Mouse (Mus musculus) B cell, adult (primary cell): ENCODE data around the gene Cyp51. TPM values are rescaled to one million over a fixed set of nuclear protein-coding genes. Genes with fewer than 3 reads are reported as not detected.

Experiments
- total RNA-seq: library from RNA; stranded (reverse); gene quantifications from 4 replicates; pipeline ENCODE4 v1.2.4, GENCODE M21; 2023; ENCODE audit not compliant: inconsistent age

Gene Cyp51
- total RNA-seq, result 15.5 to 27.0 TPM (median 19.7 TPM) in 4 replicates

DNA sequence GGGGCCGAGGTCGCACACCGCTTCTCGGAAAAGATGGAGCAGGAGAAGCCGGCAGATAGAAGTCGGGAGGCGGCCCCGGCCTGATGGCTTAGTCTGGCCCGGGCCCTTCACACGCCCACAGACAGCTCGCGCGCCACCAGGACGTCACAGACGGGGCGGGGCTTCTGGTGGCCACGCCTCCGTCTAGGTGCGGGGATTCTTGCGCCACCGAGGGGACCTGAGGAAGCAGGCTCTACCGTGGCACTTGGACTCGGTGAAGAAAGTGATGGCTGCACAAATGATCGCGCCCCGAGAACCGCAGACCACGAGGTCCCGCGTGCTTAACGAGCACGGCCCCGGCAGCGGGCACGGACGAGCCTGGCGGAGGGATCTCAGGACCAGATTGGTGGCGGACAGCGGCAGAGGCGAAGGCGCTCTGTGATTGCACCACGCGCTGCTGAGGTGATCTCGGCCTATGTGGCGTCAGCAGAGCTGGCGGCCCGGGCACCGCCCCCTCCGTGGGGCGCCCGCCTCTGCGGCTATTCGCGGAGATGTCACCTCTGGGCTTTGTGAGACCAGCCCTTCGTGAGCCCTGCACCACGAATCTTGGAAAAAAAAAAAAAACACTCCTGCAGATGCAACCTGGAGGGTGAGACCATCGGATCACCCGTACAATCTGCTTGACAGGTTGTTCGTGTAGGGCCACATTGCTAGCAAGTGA, at the start of gene Cyp51:
Cyp51 (minus strand) TSS at position 406 of the 700 bp plus-strand sequence.

Other genes with a start within 250 kb of the Cyp51 start
- 11.8 to 16.6 TPM (median 13.6 TPM) in 4 replicates for gene Mterf1a, start 210.8 kb downstream of the Cyp51 start, total RNA-seq
- 91.7 to 113 TPM (median 101 TPM) in 4 replicates for gene Akap9, start 176.7 kb downstream of the Cyp51 start, total RNA-seq
- gene Mterf1b, start 87.6 kb upstream of the Cyp51 start, total RNA-seq, result 4.6 to 8.0 TPM (median 4.9 TPM) in 4 replicates